Mouse (Mus musculus) B cell, adult (primary cell): ENCODE data around the gene Dnah17. TPM values are rescaled to one million over a fixed set of nuclear protein-coding genes. Genes with fewer than 3 reads are reported as not detected.

Source experiments
- total RNA-seq: library from RNA; stranded (reverse); gene quantifications from 4 replicates; pipeline ENCODE4 v1.2.4, GENCODE M21; 2023; ENCODE audit not compliant: inconsistent age

Gene Dnah17
- total RNA-seq, result 0.93 to 1.2 TPM (median 1.1 TPM) in 4 replicates

DNA sequence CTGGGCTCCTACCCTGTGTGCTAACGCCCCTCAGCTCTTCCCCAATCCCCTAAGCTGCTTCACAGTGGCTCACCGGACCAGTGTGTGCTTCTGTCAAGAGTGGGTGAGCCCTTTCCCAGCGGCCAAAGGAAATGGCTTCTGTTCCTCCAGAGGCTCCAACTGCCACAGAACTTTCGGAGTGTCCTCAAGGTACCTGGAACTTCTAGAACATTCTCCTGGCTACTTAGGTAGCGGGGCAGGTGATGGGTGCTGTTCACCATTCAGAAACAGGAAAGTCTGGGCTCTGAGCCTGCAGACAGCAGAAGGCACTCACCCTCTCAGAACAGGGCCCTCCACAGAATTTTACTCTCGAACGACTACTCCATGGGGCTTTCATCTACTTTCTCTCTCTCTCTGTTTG, at the start of gene Dnah17:
Gene Dnah17, minus strand, starts transcription at position 101 of the 400 bp plus-strand sequence.

DNA sequence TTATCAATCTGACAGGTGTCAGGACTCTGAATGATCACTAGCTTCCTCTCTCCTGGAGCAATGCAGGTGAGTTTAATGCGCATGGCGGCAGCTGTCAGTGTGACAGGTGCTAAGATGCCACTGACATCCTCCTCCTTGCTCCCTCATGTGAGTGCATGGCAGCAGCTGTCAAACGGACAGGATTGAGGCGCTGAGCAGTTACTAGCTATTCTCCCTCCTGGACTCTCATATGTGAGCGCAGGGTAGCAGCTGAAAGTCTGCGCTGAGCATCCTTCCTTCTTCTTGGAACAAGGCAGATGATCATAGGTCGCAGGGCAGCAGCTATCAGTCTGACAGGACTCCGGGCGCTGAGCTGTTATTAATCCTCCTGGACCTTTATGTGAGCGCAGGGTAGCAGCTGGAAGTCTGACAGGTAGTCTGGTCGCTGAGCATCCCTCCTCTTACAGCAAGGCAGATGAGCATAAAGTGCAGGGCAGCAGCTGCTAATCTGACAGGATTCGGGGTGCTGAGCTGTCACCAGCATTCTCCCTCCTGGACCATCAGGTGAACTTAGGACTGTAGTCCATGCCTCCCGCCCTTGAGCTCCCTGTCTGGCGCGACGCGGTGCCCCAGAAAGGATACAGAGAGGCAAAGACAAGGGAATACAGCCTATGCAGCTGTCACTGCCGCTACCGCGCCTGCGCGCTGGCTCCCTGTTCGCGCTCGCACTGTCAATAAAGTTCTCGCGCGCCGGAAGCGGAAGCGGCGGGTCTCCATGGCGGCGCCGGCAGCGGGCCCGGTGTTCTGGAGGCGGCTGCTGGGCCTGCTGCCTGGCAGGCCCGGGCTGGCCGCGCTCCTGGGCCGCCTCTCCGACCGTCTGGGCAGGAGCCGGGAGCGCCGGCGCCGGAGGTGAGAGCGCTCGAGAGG, 144.1 kb downstream of the Dnah17 start, which contains the start of gene Pgs1:
Gene Pgs1, plus strand, starts transcription at position 167 of the 906 bp plus-strand sequence.

Other genes starting within 250 kb of the Dnah17 start
- 48.6 to 53.9 TPM (median 51.8 TPM) in 4 replicates for gene Socs3, start 160.6 kb downstream of the Dnah17 start, total RNA-seq
- gene Pgs1, start 144.3 kb downstream of the Dnah17 start, total RNA-seq, result 39.7 to 45.2 TPM (median 42.5 TPM) in 4 replicates
- gene Cyth1, start 118.0 kb upstream of the Dnah17 start, total RNA-seq, result 242 to 279 TPM (median 261 TPM) in 4 replicates
- 50.4 to 58.2 TPM (median 54.8 TPM) in 4 replicates for gene Usp36, start 159.6 kb upstream of the Dnah17 start, total RNA-seq
- 0.27 to 0.58 TPM in 2 of 4 replicates, not detected in the others for gene Cep295nl, start 211.9 kb upstream of the Dnah17 start, total RNA-seq
- gene Timp2, start 225.1 kb upstream of the Dnah17 start, total RNA-seq, result 2.0 to 4.6 TPM (median 3.7 TPM) in 4 replicates